Mouse (Mus musculus) ES-Bruce4 (cell line): Measurements from ENCODE around the gene Gatb.
"Not testable (repeated sequence)": the region's sequence is repeated elsewhere in the genome, so short reads cannot be mapped to it uniquely, and the experiment has no call there.

Experiments used
- CTCF ChIP-seq: IDR thresholded peaks from one replicate; pipeline ENCODE4 v1.8.1; 2011; ENCODE audit warnings: low read depth, low read length
- EP300 ChIP-seq: IDR thresholded peaks from 2 replicates; pipeline ENCODE4 v1.6.1; 2011; ENCODE audit warnings: low read depth, low read length; ENCODE audit not compliant: insufficient read depth
- POLR2A ChIP-seq: IDR thresholded peaks from one replicate; pipeline ENCODE4 v1.8.1; 2011; ENCODE audit warnings: low read length; ENCODE audit not compliant: insufficient read depth

DNA sequence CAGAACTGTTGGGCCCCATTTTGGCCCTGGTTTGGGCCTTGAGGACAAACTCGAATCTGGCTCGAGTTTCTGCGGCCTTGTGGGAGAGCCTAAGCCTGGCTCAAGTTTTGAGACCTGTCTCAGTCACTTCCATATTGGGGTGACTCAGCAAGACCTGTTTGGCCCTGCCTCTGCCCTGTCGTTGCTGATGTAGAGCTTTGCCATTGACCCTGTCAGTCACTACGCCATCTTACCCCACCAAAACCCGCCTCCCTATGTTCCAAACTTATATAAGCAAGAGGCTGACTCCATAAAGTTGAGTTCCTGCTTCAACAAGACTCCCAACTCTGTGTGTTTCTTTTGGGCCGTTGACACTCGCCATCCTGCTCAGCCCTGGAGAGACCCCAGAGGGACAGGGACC, 1.4 kb upstream of the Gatb start:
- TF ChIP-seq POLR2A, CTCF, EP300: not testable (repeated sequence)
